Mouse (Mus musculus): ENCODE measurements around the gene Mybl2.

DNA sequence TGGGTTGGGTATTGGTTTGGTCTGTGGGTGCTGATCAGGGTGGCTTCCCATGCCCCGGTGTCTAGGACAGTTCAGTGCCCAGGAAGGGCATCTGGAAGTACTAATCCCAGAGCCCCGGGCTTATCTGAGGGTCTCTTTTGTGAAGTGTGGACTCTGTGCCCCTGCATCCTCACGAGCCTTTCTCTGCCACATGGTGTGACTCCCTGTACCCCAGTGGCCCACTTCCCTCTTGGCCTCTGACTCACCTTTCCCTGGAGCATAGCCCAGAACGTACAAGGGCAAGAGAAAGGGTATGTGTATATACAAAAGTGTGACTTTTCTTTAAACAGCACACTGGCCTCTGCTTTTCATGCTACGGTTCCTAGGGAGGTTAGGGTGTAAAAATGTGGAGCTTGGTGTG lies 1.2 kb downstream of the Mybl2 start:
- no peak for TF ChIP-seq HCFC1 (IDR thresholded peaks at IDR 0.05; ENCODE audit: borderline replicate concordance, insufficient read depth, low read length)
- TF ChIP-seq ZNF384 (IDR thresholded peaks at IDR 0.05; ENCODE audit: low read depth, low read length) = no peak
- no peak for TF ChIP-seq ZC3H11A (IDR thresholded peaks at IDR 0.05; ENCODE audit: borderline replicate concordance, low read depth, low read length)
- TF ChIP-seq MAFK (IDR thresholded peaks at IDR 0.05; ENCODE audit: insufficient read depth, low read depth, low read length) = no peak

Data from ES-E14 (cell line).